Comparison of ENCODE assay signal across 8 mouse cellular contexts in the genomic region with DNA sequence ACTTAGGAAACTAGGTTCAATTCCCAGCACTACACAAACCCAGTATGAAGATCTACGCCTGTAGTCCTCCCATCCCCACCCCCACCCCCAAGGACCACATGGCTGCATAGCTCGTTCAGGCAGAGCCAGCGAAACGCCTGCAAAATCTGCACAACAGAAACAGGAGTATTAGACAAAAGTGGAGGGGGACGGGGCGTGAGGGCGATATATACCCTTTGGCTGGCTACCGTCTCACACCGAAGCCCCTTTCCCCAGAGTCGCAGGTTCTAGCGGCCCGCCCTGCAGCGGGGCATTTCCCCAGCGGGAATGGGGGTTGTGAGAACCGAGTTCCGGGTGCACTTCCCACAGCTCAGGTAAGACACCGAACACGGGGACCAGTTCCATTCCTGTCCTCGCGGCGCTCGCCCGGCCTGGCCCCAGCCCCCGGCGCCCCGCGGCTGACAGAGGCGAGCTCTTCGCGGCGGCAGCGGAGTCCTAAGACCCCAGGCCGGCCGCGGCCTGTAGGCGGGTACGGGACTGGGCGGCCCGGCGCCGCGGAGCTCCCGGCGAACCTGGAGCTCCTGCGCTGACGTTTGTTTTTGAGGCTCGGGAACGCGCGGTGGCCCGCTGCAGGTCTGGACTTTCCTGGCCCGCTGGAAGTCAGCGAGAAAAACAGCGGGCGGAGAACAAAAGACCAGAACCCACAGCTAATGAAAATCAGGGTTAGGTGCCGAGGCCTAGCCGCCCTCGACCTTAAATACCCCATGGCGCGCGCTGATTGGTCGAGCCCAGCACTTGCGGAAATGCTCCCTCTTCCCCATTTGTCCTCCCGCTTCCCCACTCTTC. TPM values are rescaled to one million over a fixed set of nuclear protein-coding genes. Genes with fewer than 3 reads are reported as not detected.
DNase-seq lines count a peak whose midpoint lies in the region; ATAC-seq and TF ChIP-seq lines count a peak whose summit lies in the region.

No protein-coding gene starts in this region.

- peak; percentile 91 for ATAC-seq in forebrain, postnatal 0 days
- ATAC-seq in hematopoietic stem cell, adult 5-6 weeks (replicated peaks in 1 of 2; ENCODE audit: insufficient read depth in 1 of 2, low FRiP score in 2 of 2, low TSS enrichment in 1 of 2, low read depth in 1 of 2, poor library complexity in 2 of 2, severe bottlenecking in 2 of 2): peak; percentile 73 to 79

- H3K4me1 ChIP-seq in cerebellum, adult 2 months (ENCODE audit: control insufficient read depth, insufficient read depth, low read length): no peaks in the 10 kb centered on the region
- no peaks in the 10 kb centered on the region for H3K4me1 ChIP-seq in forebrain, postnatal 0 days (ENCODE audit: insufficient read depth)

- WGBS in cerebellum, adult 2 months: 4% methylated on average over 64 of the region's 64 CpGs
- WGBS in forebrain, postnatal 0 days: 2% methylated on average over 64 of the region's 64 CpGs

- H3K27ac ChIP-seq in cerebellum, adult 2 months (ENCODE audit: insufficient read depth, low read length): no peak overlapping the region
- peak overlapping the region; percentile 79 for H3K27ac ChIP-seq in forebrain, postnatal 0 days (ENCODE audit: low read depth, low read length)

- TF ChIP-seq CTCF in cerebellum, adult 2 months (IDR thresholded peaks at IDR 0.05; ENCODE audit: borderline replicate concordance, insufficient read depth, low read depth, low read length): no peak
- TF ChIP-seq CTCF in forebrain, postnatal 0 days (IDR thresholded peaks at IDR 0.05; ENCODE audit: low read depth): no peak

- H3K4me3 ChIP-seq in cerebellum, adult 2 months (replicated peaks; ENCODE audit: insufficient read depth, low read depth, low read length): peak overlapping the region; percentile 43
- peak overlapping the region; percentile 62 for H3K4me3 ChIP-seq in forebrain, postnatal 0 days (ENCODE audit: low read depth, low read length)

- DNase-seq in MEL-GATA-1-ER (ENCODE audit: extremely low read depth, low read depth): peak; percentile 98
- peak; percentile 60 to 68 for DNase-seq in cerebellum, adult 2 months
- peak; percentile 85 for DNase-seq in forebrain, postnatal 0 days
- peak; percentile 77 to 85 for DNase-seq in layer of hippocampus, postnatal 10 days (ENCODE audit: low spot score in 2 of 2)
- peak; percentile 81 for DNase-seq in lung, postnatal 36 days
- DNase-seq in retina, embryonic 14.5 days (ENCODE audit: low spot score): peak; percentile 90
- DNase-seq in thymus, postnatal 36 days: peak; percentile 86 to 87

- peak overlapping the region; percentile 78 for H3K9ac ChIP-seq in forebrain, postnatal 0 days

- TF ChIP-seq POLR2A in cerebellum, adult 2 months (IDR thresholded peaks at IDR 0.05; ENCODE audit: borderline replicate concordance, insufficient read depth, low read length): 0 out of 2 replicates have a peak, but pooled peaks have one; percentile 10

- H3K27me3 ChIP-seq in cerebellum, adult 2 months (ENCODE audit: control insufficient read depth, insufficient read depth, low read length): no peaks in the 10 kb centered on the region; the same call in 1 of the 2 replicates
- peaks cover 16% of the 10 kb centered on the region for H3K27me3 ChIP-seq in forebrain, postnatal 0 days (ENCODE audit: insufficient read depth, low read length)

- H3K9me3 ChIP-seq in forebrain, postnatal 0 days (ENCODE audit: low read length): no peaks in the 10 kb centered on the region

- peak overlapping the region; percentile 83 for H3K4me2 ChIP-seq in forebrain, postnatal 0 days (ENCODE audit: low read depth)

- H3K36me3 ChIP-seq in forebrain, postnatal 0 days (ENCODE audit: insufficient read depth): no peaks in the 10 kb centered on the region

RNA-seq across cellular contexts. Expression of gene BC107364, which starts 37.8 kb away (rescaled TPM):
- not detected in 2 replicates for polyA plus RNA-seq in cerebellum, adult 2 months (2012; rRNA removed)
- not detected in 2 replicates for total RNA-seq in forebrain, postnatal 0 days (2014; rRNA removed)
- not detected in 2 replicates for polyA plus RNA-seq in forebrain, postnatal 0 days (2015; fragmentation: Nextera tagmentation; extraction: Ambion mirVana)
- total RNA-seq in hematopoietic stem cell, adult 5-6 weeks (2017): not detected in 2 replicates
- not detected for total RNA-seq in layer of hippocampus, postnatal 10 days (2021)
